Mouse (Mus musculus) naive thymus-derived CD4-positive, alpha-beta T cell, adult 2 months (primary cell): ENCODE measurements around the gene Cfap299.

Experiments
- DNase-seq: peaks from one replicate; pipeline ENCODE4 v3.0.0-alpha.2; 2011; ENCODE audit warnings: low read depth

The Cfap299 gene

DNA sequence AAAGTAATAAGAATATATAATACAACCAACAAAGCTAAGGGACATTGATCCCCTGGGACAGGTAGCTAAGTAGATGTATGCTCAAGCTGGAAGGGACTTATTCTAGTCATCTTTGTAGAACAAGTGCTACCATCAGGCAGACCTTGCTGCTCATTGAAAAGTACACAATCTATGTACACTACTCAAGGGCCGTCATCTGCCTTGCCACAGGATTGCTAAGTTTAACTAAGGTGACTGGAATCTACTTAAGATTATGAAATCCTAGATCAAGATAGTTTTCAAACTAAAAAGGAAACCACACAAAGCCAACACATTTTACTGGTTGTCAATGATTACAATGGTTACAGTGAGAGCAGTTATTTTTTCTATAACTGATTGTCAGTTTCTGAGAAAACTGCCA is 483.3 kb downstream of the Cfap299 start:
- no peak for DNase-seq

DNA sequence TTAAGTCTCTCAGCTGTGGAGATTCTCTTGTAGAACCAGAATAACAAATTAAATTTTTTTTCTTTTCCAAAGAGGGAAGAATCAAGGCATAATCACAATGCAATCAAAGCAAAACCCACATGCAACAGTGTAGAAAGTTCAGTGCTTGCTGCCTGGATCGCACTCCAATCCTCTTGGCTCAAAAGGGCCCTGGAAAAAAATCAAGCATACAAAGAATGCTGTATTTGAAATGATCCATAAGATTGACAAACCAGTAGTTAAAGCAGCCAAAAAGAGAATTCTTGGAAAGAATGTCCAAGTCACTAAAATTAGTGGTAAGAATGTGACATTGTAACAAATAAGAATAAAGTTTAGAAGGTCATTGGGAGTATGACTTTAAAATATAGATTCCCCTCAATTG is 486.2 kb downstream of the Cfap299 start:
- no peak for DNase-seq

DNA sequence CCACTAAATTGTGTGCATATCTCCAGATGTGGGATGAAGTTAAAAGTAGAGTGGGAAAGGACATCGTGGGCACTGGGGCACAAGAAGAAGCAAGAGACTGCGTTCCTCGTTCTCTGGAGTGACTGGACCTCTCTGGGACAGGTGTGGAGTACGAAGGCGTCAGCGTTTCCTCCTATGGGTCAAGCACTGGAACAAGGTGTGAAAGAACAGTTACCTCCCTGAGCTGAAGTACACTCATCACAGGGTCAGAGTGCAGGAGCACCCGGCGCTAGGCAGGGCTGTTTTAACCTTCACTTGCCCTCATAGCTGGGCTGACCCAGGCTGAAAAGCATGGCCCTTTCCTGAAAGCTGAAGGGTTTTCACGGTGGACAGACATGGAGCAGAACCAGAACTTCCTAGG is 504.7 kb downstream of the Cfap299 start:
- DNase-seq: no peak

GRCm38 (mm10) chr5:98834300-98834699 is 505.2 kb downstream of the Cfap299 start:
- no peak for DNase-seq

GRCm38 (mm10) chr5:98842600-98843310 is 513.7 kb downstream of the Cfap299 start:
- DNase-seq: no peak

DNA sequence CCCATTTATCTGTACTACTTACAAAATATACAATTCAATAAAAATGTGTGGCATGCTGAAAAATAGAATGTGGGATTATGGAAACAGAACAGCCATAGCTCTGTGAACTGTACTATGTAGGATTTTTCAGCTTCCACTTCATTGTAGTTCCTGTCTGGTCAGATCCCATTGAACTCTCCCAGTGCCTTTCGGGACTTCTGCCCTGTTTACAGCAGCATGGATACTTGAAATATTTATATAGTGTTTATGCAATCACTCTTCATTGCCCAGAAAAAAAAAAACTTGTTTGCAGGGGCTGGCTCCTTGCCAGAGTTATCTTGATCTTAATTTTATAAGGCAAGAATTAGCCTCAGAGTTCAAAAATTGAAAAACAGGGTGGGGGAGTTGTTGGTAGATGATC is 515.6 kb downstream of the Cfap299 start:
- no peak for DNase-seq
